Mouse (Mus musculus) neutrophil, adult 5-6 weeks (primary cell): ENCODE data around the gene Cntn5. TPM values are rescaled to one million over a fixed set of nuclear protein-coding genes. Genes with fewer than 3 reads are reported as not detected.

Source experiments
- ATAC-seq: fragments of 151-379, 151-347 bp; 2 replicates; pipeline ENCODE4 v1.8.0; 2017; ENCODE audit warnings: mild to moderate bottlenecking, moderate TSS enrichment; ENCODE audit not compliant: insufficient number of reproducible peaks, poor library complexity, low FRiP score, severe bottlenecking; ENCODE audit errors: extremely low read depth
- total RNA-seq: library from RNA; stranded (forward); fragments of 200-1000 nt; gene quantifications from 2 replicates; pipeline ENCODE4 v1.2.3, GENCODE M21; 2017

Gene Cntn5
- total RNA-seq, 1 experiment from 2014 or later = not detected

DNA sequence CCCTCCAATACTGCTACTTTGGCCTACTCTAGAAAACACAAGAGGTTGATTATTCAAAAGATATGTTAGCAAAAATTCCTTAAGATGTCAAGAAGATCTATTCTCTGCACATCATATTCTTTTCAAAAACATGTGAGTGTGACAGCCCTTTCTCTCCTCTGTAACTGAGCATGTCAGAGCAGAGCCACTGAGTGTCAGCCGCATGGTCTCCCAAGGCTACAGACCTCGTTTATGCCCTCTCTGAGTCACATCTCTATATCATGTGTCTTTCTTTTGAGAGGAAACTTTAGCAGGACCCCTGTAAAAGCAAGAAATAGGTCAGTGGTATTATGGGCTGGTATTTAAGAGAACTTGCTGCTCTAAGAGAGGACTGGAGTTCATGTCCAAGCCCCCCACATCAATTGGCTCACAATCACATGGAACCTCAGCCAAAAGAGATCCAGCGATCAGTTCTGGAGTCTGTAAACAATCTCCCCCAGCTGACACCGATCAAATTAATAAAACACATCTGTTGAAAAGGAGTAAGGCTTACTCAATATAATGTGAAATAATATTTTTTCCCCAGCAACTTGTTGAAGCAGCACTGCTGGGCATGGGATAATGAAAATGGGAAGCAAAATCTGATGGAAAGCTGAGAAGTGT lies 433.0 kb downstream of the Cntn5 start:
- ATAC-seq = no peak

DNA sequence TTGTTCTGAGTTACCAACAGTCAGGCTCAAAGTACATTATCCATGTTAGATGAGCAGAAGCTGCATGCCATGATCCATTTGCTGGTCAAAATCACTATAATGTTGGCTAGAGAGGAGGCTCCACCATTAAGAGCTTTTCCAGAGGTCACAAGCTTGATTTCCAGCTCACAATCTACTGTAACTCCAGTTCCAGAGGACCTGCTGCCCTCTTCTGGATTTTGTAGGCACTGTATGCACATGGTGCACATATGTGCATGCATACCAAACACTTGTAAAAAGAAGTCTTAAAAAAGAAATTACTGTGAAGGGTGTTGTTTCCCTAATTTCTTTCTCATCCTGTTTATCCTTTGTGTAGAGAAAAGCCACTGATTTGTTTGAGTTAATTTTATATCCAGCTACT lies 439.8 kb downstream of the Cntn5 start:
- no peak for ATAC-seq

DNA sequence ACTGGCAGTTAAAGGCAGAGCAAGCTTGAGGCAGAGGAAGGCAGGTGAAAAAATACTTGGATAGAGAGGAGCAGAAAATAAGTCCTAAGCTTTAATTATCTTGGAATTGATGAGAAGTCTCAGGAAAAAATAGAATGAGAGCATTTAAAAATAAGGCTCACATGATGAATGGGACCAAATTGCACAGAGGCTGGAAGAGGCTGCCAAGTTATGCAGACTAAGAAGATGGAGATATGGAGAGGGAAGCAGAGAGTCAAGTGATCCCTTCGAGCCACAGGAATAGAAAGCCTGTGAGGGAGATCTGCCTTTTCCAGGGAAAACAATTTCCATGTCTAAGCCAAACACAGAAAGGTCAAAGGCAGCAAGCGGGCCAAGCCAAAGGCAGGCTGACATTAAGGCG lies 446.7 kb downstream of the Cntn5 start:
- no peak for ATAC-seq

DNA sequence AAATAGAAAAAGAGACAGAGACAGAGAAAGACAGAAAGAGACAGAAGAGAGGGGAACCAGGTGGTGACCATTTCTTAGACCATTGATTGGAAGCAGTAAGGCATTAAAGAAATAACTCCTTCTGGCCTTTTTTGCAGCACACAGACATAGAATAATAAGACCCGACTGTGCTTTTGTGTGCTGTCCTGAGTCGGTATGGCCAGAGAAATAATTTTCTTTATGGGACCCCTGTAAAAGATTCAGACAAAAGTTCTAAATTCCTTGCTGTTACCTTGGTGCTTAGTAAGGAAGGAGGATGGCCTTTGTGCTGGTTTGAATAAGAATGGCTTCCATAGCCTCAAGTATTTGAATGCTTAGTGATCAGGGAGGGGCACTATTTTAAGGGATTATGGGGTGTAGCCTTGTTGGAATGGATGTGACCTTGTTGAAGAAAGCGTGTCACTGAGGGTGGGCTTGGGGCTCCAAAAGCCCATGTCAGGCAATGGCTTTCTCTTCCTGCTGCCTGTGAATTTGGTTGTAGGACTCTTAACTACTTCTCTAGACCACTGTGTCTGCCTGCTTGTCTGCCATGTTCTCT lies 455.5 kb downstream of the Cntn5 start:
- ATAC-seq = no peak

DNA sequence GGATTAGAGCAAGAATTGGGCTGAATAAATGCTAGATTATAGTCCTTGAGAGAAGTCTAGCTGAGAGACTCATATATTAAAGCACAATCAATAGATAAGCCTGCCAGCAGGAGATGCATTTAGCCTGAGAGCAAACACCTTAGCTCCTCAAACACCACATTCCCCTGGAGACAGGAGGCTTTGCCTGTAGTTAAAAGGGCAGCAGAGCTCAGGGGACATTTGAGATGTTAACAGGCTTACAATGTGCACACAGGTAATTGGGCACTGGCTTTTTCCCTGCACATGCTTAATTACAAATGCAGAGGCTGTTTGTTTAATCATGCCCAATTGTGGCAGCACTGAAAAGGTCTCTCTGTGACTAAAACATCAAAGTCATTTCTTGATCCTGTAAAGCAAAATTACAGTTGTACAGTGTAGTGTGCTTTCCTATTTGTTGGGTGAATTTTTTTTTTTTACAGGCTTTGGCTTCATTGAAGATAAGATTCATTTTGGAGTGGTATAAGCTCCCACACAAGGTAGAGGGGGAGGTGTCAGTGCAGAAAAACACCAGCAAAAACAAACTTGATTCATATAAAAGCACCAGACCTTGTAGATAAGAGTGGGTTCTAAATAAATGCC lies 457.2 kb downstream of the Cntn5 start:
- ATAC-seq = no peak

DNA sequence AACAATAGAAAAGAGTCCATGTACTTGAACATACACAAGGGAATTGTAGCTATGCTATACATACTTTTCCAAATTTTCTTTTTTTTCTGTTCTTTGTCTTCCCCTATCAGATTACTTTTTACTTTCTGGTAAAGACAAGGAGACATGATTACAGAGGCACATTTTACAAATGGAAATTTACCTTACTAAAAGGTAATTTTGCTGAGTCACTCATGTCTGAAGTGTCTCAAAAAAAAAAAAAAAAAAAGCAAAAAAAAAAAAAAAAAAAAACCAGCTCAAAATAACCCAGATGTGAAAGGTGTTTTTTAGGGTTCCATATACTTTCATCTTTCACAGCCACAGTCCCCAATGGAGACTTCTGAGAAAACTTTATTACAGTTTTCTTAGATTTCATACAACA lies 492.5 kb downstream of the Cntn5 start:
- no peak for ATAC-seq

DNA sequence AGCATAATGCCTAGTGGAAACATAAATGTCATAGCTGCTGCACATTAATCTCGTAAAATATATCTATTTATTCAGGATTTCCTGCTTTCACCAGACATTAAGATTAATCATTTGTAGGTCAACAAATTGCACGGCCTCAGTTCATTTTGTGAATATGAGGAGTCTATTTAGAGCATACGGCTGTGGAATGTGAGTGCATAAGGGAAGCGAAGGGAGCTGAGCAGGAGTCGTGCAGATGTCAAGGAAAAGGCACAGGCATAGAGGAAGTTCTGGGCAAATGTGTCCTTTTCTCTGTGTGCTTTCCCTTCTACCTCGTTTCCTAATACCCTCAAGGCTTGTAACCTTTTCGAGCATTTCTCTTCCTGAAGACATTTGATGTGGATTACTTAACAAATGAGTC lies 504.5 kb downstream of the Cntn5 start:
- ATAC-seq = no peak

DNA sequence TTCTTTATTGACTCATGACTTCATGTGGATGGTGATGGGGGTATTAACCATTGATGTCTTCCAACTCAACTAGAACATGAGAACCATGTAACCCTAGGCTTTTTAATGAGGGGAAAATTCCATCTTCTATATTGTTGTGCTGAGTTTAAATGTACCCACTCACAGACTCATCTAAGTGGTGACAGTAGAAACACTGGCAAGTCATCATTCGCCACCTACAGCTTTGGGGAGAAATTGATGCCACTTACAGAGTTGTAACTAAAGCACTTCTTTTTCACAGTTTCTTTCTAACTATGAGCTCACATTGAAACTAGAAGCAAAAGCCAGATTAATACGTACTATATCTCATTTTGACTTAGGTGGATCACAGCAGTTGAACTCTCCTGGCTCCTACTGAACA lies 514.7 kb downstream of the Cntn5 start:
- no peak for ATAC-seq

DNA sequence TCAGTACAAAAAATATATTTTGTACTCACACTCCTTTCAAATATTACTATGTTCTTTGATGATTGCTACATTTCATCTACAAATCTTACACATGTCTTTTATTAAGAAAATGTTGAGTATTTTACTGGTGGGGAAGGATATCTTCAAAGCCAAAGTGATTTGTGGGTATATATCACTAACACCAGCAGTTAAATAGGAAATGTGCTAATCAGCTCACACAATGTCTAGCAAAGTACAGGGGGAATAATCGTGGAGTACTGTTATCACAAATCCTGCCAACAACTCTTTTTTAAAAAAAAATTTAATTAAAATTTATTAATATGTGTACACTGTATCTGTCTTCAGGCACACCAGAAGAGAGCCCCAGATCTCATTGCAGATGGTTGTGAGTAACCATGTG lies 520.1 kb downstream of the Cntn5 start:
- ATAC-seq = no peak

DNA sequence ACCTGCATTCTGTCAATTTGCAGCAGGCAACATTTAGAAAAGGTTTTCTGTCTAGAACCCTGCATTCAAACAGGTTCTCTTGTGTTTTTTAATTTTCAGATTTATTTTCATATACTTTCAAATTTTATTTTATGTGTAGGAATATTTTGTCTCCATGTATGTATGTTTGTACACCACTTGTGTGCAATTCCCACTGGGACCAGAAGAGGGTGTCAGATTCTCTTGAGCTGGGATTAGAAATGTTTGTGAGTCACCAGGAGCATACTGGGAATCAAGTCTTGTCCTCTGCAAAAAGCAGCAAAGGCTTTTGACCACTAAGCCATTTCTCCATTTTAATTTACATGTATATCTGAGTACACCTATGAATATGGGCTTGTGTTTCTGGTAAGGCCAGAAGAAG lies 521.4 kb downstream of the Cntn5 start:
- no peak for ATAC-seq

DNA sequence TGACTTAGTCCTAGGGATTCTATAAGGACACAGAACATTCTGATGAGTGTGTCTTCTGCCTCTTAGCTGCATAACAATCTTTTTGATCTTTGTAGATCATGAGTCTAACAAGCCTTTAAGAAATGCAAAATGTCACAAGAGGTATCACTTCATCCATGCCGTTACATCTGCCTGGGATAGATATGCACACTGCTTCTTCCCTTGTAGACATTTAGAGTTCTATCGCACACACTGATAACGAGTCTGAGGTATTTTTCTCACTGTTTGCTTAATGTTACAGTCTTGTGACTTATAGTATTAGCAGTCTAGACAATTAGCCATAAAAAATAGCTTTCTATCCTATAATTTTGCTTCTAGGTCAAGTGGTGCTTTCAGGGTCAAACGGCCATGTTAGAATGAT lies 522.9 kb downstream of the Cntn5 start:
- no peak for ATAC-seq

DNA sequence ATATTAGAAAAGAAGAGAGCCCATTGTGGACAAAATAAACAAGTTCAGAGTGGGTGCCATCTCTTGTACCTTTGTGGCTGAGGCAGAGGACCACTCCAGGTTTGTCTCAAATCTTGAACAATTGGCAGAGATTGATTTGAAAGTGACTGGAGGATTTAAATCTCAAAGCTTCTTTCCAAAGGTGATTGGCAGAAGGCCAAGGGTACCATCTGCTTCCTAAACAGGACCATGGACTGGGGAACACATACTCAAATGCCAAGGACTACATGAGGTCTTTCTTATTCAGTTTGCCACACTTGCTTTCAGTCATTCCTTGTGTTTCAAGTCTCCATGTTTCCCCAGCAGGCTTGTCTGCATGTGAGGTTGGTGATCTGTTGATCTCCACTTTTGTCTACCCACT lies 528.3 kb downstream of the Cntn5 start:
- ATAC-seq = no peak

DNA sequence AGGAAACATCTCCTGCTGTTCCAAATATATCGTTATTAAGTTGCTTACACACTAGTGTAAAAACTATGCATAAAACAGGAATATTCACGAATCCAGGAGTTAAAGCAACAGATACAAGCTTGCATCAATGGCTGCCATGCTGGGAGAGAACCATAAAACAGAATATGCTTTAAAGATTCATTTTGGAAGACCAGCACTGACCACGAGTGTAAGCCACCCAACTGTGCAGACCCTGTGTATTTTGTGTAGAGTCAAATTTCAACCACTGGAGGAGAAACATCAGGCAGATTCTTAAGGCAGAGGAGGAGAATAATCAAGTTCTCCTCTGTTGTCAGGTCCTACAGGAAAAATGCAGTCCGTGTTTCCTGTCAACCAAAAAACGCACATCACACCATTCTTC lies 535.6 kb downstream of the Cntn5 start:
- no peak for ATAC-seq

DNA sequence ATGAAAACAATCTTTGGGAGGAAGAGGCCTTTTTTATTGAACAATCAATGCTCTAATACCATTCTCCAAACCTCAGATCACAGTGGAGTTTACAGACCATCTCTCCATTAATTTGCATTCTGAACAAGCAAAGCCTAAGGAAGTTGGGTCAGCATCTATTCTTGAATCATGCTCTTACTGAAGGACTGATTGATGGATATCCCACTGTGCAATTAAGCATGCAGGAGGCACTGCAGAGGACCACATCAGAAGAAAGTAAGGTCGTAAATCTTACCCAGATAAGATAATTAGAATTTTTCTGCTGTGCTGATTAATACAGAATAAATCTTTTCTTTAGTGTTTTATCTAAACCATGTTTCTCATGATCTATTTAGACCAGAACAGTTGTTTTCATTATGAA lies 536.2 kb downstream of the Cntn5 start:
- no peak for ATAC-seq

DNA sequence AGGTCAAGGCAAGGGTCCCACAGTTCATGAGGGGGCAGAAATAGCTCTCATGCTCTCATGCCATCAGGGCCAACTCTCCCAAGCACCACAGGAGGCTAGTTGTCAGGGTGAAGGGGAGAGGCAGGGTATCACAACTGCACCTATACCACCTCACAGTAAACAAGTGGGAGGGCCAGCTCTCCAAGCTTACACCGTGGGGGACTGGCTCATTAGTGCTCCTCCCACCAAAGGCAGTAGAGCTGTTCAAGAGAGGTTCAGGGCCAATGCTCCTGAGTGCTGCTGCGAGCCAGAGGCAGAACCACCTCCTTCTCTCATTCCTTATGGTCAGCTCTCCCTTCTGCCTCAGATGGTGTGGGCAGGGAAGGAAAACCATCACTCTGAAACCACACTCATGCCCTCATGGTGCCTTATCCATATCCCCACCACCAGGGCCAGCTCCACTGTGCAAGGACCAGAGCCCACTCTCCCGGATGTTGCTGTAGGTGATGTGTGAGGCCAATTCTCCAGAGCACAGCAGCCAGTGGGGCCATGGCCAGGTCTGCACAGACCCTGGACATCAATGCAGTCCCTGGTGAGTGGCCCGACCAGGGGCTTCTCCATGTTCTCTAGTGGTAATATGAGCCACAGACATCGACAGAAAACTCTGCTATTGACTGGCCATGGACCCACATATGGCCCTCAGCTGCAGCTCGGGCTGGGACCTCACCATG lies 538.2 kb downstream of the Cntn5 start:
- no peak for ATAC-seq

DNA sequence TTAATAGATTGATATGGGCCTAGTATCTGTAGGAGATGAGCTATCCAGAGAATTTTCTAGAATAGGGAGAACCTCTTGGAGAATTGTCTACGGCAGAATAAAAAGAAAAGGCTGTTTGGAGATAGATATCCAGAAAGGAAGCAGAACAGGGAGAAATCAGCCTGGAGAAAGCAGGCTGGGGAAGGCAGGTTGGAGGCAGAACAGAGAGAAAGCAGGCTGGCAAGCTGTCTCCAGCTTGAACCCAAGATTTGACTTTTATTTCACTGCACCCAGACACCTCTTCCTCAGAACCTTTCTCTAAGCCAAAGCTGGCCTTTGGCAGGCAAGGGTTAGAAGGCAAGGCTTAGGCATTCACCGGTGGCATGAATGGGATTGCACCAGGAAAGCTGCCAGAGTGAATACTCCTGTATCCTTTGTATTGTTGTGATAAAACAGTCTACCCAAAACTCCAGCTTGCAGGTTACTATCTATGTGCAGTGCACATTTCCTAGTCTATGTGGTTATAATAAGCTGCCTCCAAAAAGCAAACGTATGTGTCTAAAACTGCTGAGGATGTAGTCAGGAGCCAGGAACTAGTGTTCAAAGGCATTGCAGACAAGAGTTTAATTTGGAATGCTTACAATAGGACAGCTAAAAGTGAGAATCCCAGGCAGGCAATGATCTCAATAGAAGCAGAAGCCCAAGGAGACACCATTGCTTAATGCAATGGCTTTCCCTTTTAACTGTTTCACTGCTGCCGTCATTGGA lies 553.5 kb downstream of the Cntn5 start:
- ATAC-seq = no peak

DNA sequence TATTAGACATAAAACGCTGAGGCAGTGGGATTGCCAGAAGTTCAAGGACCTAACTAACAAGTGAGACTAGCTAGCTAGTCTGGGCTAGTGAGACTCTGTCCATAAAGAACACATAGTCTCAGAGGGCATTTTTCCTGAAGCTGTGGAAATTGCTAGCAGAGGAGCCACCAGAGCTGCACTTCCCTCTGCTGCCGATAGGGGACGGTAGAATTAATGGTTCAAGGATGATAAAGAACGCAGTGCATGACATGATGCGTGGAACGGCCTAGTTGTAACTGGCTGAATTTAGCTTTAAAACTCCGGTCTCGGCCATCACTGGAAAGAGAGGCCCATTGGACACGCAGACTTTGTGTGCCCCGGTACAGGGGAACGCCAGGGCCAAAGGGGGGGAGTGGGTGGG lies 555.8 kb downstream of the Cntn5 start:
- ATAC-seq = no peak

DNA sequence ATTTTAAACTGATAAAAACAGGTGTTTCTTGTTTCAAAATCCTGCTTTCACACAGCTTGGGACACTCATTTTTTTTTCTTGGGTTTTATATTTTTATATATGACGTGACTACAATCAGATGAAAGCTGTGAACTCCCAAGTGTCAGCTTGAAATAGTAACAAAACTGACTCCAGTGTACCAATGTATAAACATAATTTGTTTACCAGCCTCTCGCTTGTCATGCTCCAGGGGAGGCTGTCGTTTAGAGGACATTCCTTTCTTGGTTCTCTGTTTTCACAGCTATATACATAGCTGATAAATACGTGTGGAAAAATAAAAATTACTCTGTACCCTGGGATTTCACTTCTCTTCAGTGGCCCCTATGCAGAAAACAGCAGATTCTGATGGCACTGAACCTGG lies 556.4 kb downstream of the Cntn5 start:
- ATAC-seq = no peak

DNA sequence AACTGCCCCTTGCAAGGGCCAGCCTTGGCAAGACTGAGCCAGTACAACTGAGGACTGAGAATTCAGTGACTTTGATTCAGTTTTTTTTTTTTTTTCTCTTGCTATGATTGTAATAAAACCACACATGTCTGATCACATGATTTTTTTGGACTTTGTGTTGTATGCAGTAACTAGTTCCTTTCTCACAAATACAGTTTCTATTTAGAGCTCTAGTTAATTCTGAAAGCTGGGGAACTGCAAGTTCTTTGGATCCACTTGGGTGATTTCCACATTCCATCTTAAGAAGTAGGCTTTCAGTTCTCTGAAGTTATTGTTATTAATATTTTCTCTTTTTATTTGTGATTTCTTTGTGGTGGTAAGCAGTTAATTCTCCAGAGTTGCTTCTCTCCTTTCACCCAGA lies 563.8 kb downstream of the Cntn5 start:
- no peak for ATAC-seq

DNA sequence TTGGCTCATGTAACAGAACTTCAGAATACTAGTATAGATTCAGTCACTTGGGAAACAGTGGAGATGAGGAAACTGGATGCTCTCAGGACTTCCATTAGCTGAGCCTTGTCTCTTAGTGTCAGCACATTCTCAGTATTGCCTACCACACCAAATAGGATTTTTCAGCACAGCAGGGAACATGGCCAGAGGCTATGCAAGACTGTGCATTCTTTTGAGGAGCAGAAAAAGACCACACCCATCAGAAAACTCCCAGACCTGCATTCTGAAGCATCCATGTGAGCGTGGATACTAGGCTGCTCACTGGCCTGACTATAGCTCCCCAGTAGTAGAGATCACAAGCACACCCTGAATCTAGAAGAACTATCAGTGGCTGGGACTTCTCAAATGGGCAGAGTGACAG lies 564.9 kb downstream of the Cntn5 start:
- no peak for ATAC-seq
